Mouse (Mus musculus) MEL (cell line): ENCODE results near the gene Trir. TPM values are rescaled to one million over a fixed set of nuclear protein-coding genes. Genes with fewer than 3 reads are reported as not detected.

ENCODE experiments used
- DNase-seq: peaks from one replicate; pipeline ENCODE4 v3.0.0; 2011; ENCODE audit warnings: low read depth, low spot score
- H3K27ac ChIP-seq: 2 replicates; pipeline ENCODE4 v1.5.1; 2012; ENCODE audit warnings: low read depth, mild to moderate bottlenecking, control low read depth, low read length, moderate library complexity; ENCODE audit not compliant: control insufficient read depth
- H3K27me3 ChIP-seq, 2 experiments: fragments of 150-350 bp in 1 of 2; sonication (generic) in 1 of 2; 2 replicates each; pipeline ENCODE4 v1.6.1; 2012; ENCODE audit warnings: low read length in 2 of 2, mild to moderate bottlenecking in 2 of 2, improper control_type of control experiment in 1 of 2, moderate library complexity in 1 of 2; ENCODE audit not compliant: insufficient read depth in 2 of 2, control insufficient read depth in 1 of 2
- H3K36me3 ChIP-seq, 2 experiments: 2 replicates each; pipeline ENCODE4 v1.6.1; 2012 to 2014; ENCODE audit warnings: low read length in 2 of 2, improper control_type of control experiment in 1 of 2, inconsistent platforms in 1 of 2, mild to moderate bottlenecking in 1 of 2; ENCODE audit not compliant: insufficient read depth in 2 of 2, control insufficient read depth in 1 of 2
- H3K4me1 ChIP-seq, 2 experiments: fragments of 150-350 bp in 1 of 2; sonication (generic) in 1 of 2; 2 replicates each; pipeline ENCODE4 v1.6.1; 2012; ENCODE audit warnings: low read length in 2 of 2, improper control_type of control experiment in 1 of 2, mild to moderate bottlenecking in 1 of 2; ENCODE audit not compliant: insufficient read depth in 2 of 2, control insufficient read depth in 1 of 2
- H3K4me3 ChIP-seq, 2 experiments: fragments of 150-350 bp in 1 of 2; sonication (generic) in 1 of 2; 2 replicates each; pipeline ENCODE4 v1.5.1; 2012; ENCODE audit warnings: low read depth in 2 of 2, low read length in 2 of 2, mild to moderate bottlenecking in 2 of 2, moderate library complexity in 2 of 2, control low read depth in 1 of 2, improper control_type of control experiment in 1 of 2; ENCODE audit not compliant: control insufficient read depth in 1 of 2, insufficient read depth in 1 of 2
- H3K79me2 ChIP-seq: 2 replicates; pipeline ENCODE4 v1.6.1; 2012; ENCODE audit warnings: mild to moderate bottlenecking, low read length, moderate library complexity; ENCODE audit not compliant: control insufficient read depth, poor library complexity, insufficient read depth
- H3K9ac ChIP-seq: 2 replicates; pipeline ENCODE4 v1.6.1; 2012; ENCODE audit warnings: low read depth, mild to moderate bottlenecking, control low read depth, low read length, moderate library complexity; ENCODE audit not compliant: control insufficient read depth, poor library complexity, severe bottlenecking
- H3K9me3 ChIP-seq: fragments of 150-350 bp; sonication (generic); replicated peaks from 2 replicates; pipeline ENCODE4 v1.6.1; 2012; ENCODE audit warnings: mild to moderate bottlenecking, low read length, improper control_type of control experiment, moderate library complexity; ENCODE audit not compliant: insufficient read depth
- BHLHE40 ChIP-seq: IDR thresholded peaks from 2 replicates; pipeline ENCODE4 v1.6.1; 2012; ENCODE audit warnings: low read depth, mild to moderate bottlenecking, inconsistent platforms, low read length, improper control_type of control experiment, borderline replicate concordance
- CHD1 ChIP-seq: IDR thresholded peaks from 2 replicates; pipeline ENCODE4 v1.6.1; 2012; ENCODE audit warnings: low read depth, mild to moderate bottlenecking, inconsistent platforms, low read length, improper control_type of control experiment
- CTCF ChIP-seq, 3 experiments: IDR thresholded peaks in 2 of 3; conservative IDR thresholded peaks in 1 of 3; 2 replicates each; pipeline ENCODE4 v1.5.1; 2011 to 2012; ENCODE audit warnings: low read length in 3 of 3, low read depth in 2 of 3, mild to moderate bottlenecking in 2 of 3, improper control_type of control experiment in 1 of 3, inconsistent platforms in 1 of 3, mixed read lengths in 1 of 3, moderate library complexity in 1 of 3; ENCODE audit not compliant: control insufficient read depth in 1 of 3, insufficient read depth in 1 of 3, poor library complexity in 1 of 3, severe bottlenecking in 1 of 3
- E2F4 ChIP-seq: IDR thresholded peaks from 2 replicates; pipeline ENCODE4 v1.6.1; 2011; ENCODE audit warnings: low read depth, low read length, improper control_type of control experiment, borderline replicate concordance
- ELF1 ChIP-seq: IDR thresholded peaks from 2 replicates; pipeline ENCODE4 v1.6.1; 2014; ENCODE audit warnings: low read depth, mild to moderate bottlenecking, inconsistent platforms, low read length, improper control_type of control experiment, moderate library complexity
- EP300 ChIP-seq, 2 experiments: IDR thresholded peaks; 2 replicates each; pipeline ENCODE4 v1.6.1; 2011; ENCODE audit warnings: improper control_type of control experiment in 2 of 2, low read length in 2 of 2, low read depth in 1 of 2, mild to moderate bottlenecking in 1 of 2
- GABPA ChIP-seq: IDR thresholded peaks from 2 replicates; pipeline ENCODE4 v1.6.1; 2012; ENCODE audit warnings: low read depth, mild to moderate bottlenecking, inconsistent platforms, low read length, improper control_type of control experiment, moderate library complexity
- GATA1 ChIP-seq: IDR thresholded peaks from 2 replicates; pipeline ENCODE4 v1.6.1; 2011; ENCODE audit warnings: low read depth, low read length, improper control_type of control experiment
- HCFC1 ChIP-seq: IDR thresholded peaks from 2 replicates; pipeline ENCODE4 v1.6.1; 2012; ENCODE audit warnings: low read depth, mild to moderate bottlenecking, inconsistent platforms, low read length, improper control_type of control experiment, moderate library complexity
- JUND ChIP-seq: IDR thresholded peaks from 2 replicates; pipeline ENCODE4 v1.6.1; 2011; ENCODE audit warnings: low read depth, mild to moderate bottlenecking, improper control_type of control experiment, low read length
- KAT2A ChIP-seq: conservative IDR thresholded peaks from 2 replicates; pipeline ENCODE4 v1.6.1; 2012; ENCODE audit warnings: low read depth, low read length, improper control_type of control experiment, inconsistent platforms
- MAFK ChIP-seq: IDR thresholded peaks from 2 replicates; pipeline ENCODE4 v1.6.1; 2011; ENCODE audit warnings: low read depth, mild to moderate bottlenecking, low read length, improper control_type of control experiment, borderline replicate concordance
- MAX ChIP-seq: IDR thresholded peaks from 2 replicates; pipeline ENCODE4 v1.6.1; 2011; ENCODE audit warnings: low read length, improper control_type of control experiment
- MAZ ChIP-seq: IDR thresholded peaks from 2 replicates; pipeline ENCODE4 v1.6.1; 2012; ENCODE audit warnings: low read depth, mild to moderate bottlenecking, inconsistent platforms, low read length, improper control_type of control experiment
- MEF2A ChIP-seq: IDR thresholded peaks from 2 replicates; pipeline ENCODE4 v1.6.1; 2014; ENCODE audit warnings: low read depth, mild to moderate bottlenecking, inconsistent platforms, low read length, improper control_type of control experiment; ENCODE audit not compliant: poor library complexity, insufficient replicate concordance, severe bottlenecking; ENCODE audit errors: extremely low read depth
- MXI1 ChIP-seq: IDR thresholded peaks from 2 replicates; pipeline ENCODE4 v1.6.1; 2011; ENCODE audit warnings: mild to moderate bottlenecking, low read depth, low read length, improper control_type of control experiment
- MYC ChIP-seq: IDR thresholded peaks from 2 replicates; pipeline ENCODE4 v1.6.1; 2011; ENCODE audit warnings: low read depth, mild to moderate bottlenecking, low read length, improper control_type of control experiment, moderate library complexity
- NELFE ChIP-seq: IDR thresholded peaks from 2 replicates; pipeline ENCODE4 v1.6.1; 2011; ENCODE audit warnings: low read depth, low read length, improper control_type of control experiment
- NRF1 ChIP-seq: IDR thresholded peaks from 2 replicates; pipeline ENCODE4 v1.6.1; 2014; ENCODE audit warnings: low read depth, mild to moderate bottlenecking, inconsistent platforms, low read length, improper control_type of control experiment, moderate library complexity; ENCODE audit not compliant: poor library complexity, insufficient read depth, severe bottlenecking
- POLR2A ChIP-seq, 2 experiments: IDR thresholded peaks; 2 replicates each; pipeline ENCODE4 v1.6.1; 2011 to 2012; ENCODE audit warnings: low read length in 2 of 2, mild to moderate bottlenecking in 2 of 2, control low read depth in 1 of 2, improper control_type of control experiment in 1 of 2, low read depth in 1 of 2, moderate library complexity in 1 of 2; ENCODE audit not compliant: control insufficient read depth in 1 of 2, insufficient read depth in 1 of 2, poor library complexity in 1 of 2
- RCOR1 ChIP-seq: IDR thresholded peaks from 2 replicates; pipeline ENCODE4 v1.6.1; 2012; ENCODE audit warnings: low read depth, mild to moderate bottlenecking, inconsistent platforms, low read length, improper control_type of control experiment
- SMC3 ChIP-seq: IDR thresholded peaks from 2 replicates; pipeline ENCODE4 v1.6.1; 2011; ENCODE audit warnings: low read depth, low read length, improper control_type of control experiment
- TAL1 ChIP-seq: IDR thresholded peaks from 2 replicates; pipeline ENCODE4 v1.6.1; 2012; ENCODE audit warnings: mild to moderate bottlenecking, inconsistent platforms, low read length, moderate library complexity, mixed read lengths
- UBTF ChIP-seq: IDR thresholded peaks from 2 replicates; pipeline ENCODE4 v1.6.1; 2012; ENCODE audit warnings: low read depth, mild to moderate bottlenecking, inconsistent platforms, low read length, improper control_type of control experiment, moderate library complexity, borderline replicate concordance; ENCODE audit not compliant: insufficient read depth
- USF1 ChIP-seq: IDR thresholded peaks from 2 replicates; pipeline ENCODE4 v1.6.1; 2014; ENCODE audit warnings: low read depth, mild to moderate bottlenecking, inconsistent platforms, low read length, improper control_type of control experiment, moderate library complexity
- USF2 ChIP-seq, 2 experiments: IDR thresholded peaks; 2 replicates each; pipeline ENCODE4 v1.6.1; 2011 to 2012; ENCODE audit warnings: improper control_type of control experiment in 2 of 2, low read length in 2 of 2, borderline replicate concordance in 1 of 2, inconsistent platforms in 1 of 2, low read depth in 1 of 2, mild to moderate bottlenecking in 1 of 2; ENCODE audit not compliant: insufficient read depth in 1 of 2
- ZC3H11A ChIP-seq: IDR thresholded peaks from 2 replicates; pipeline ENCODE4 v1.6.1; 2012; ENCODE audit warnings: low read depth, mild to moderate bottlenecking, inconsistent platforms, low read length, improper control_type of control experiment
- ZKSCAN1 ChIP-seq: IDR thresholded peaks from 2 replicates; pipeline ENCODE4 v1.6.1; 2012; ENCODE audit warnings: low read depth, mild to moderate bottlenecking, inconsistent platforms, low read length, improper control_type of control experiment, moderate library complexity
- ZMIZ1 ChIP-seq: IDR thresholded peaks from 2 replicates; pipeline ENCODE4 v1.6.1; 2012; ENCODE audit warnings: low read depth, mild to moderate bottlenecking, inconsistent platforms, low read length, improper control_type of control experiment, moderate library complexity
- ZNF384 ChIP-seq: IDR thresholded peaks from 2 replicates; pipeline ENCODE4 v1.6.1; 2012; ENCODE audit warnings: low read depth, mild to moderate bottlenecking, inconsistent platforms, low read length, improper control_type of control experiment
- polyA plus RNA-seq, 2 experiments: library from polyadenylated mRNA; stranded (reverse) in 1 of 2; unstranded in 1 of 2; fragments of >175 nt in 1 of 2; fragments of >200 nt in 1 of 2; gene quantifications; 2 replicates each; pipeline versions ENCODE4 v1.2.1 to v1.2.4; 2012; ENCODE audit warnings: low replicate concordance in 2 of 2, low read depth in 1 of 2; ENCODE audit not compliant: insufficient read length in 2 of 2, insufficient read depth in 1 of 2, missing spikeins in 1 of 2
- total RNA-seq: library from RNA; depleted of rRNA; stranded (reverse); fragments of 300-350 nt; gene quantifications from 2 replicates; pipeline ENCODE4 v1.2.3, GENCODE M21; 2012

Gene Trir
- total and polyA plus RNA-seq, 3 experiments, result 264 to 442 (median 283) TPM

- TF ChIP-seq MEF2A (0 out of 2 replicates have a peak, but pooled peaks have one; percentile 13), NELFE (peak; percentile 100), RCOR1 (peak; percentile 49; the same call in 1 of the 2 replicates), CHD1 (no peak), JUND (no peak), USF1 (peak; percentile 58)
These were observed 48.2 kb upstream of the Trir start, which contains the start of gene Junb (continued) for GRCm38 (mm10) chr8:84978248-84978940.

- Histone ChIP-seq H3K27me3 (no peaks in the 10 kb centered on the region), H3K4me3 (peak overlapping the region; percentile 52 to 64), H3K79me2 (peaks cover 22% of the 10 kb centered on the region), H3K9me3 (no peaks in the 10 kb centered on the region), H3K9ac (peak overlapping the region; percentile 83), H3K4me1 (peaks cover 13 to 57% of the 10 kb centered on the region in 2 experiments), H3K27ac (peak overlapping the region; percentile 99), H3K36me3 (peaks cover 0 to 37% of the 10 kb centered on the region in 2 experiments; a peak in 2 of 4 replicates)
- DNase-seq, result peak; percentile 99
- TF ChIP-seq MXI1 (peak; percentile 66), JUND (no peak), ZMIZ1 (no peak; the same call in 1 of the 2 replicates), UBTF (no peak), MAZ (peak; percentile 94), NRF1 (no peak), SMC3 (no peak), ZKSCAN1 (no peak), MYC (no peak), MAX (peak; percentile 64; the same call in 1 of the 2 replicates), GATA1 (no peak), E2F4 (no peak), HCFC1 (peak; percentile 71), CTCF (IDR thresholded peaks at IDR 0.05 in 2 of 3, conservative IDR thresholded peaks at IDR 0.05 in 1 of 3; ENCODE audit: control insufficient read depth in 1 of 3, insufficient read depth in 1 of 3, low read depth in 2 of 3, low read length in 3 of 3, poor library complexity in 1 of 3, severe bottlenecking in 1 of 3) (no peak), ZC3H11A (no peak), MEF2A (0 out of 2 replicates have a peak, but pooled peaks have one; percentile 9), USF2 (IDR thresholded peaks at IDR 0.05; ENCODE audit: borderline replicate concordance in 1 of 2, insufficient read depth in 1 of 2, low read depth in 1 of 2, low read length in 2 of 2) (no peak), ZNF384 (no peak), POLR2A (IDR thresholded peaks at IDR 0.05; ENCODE audit: control insufficient read depth in 1 of 2, insufficient read depth in 1 of 2, low read depth in 1 of 2, low read length in 2 of 2, poor library complexity in 1 of 2) (peak in 1 of 2 experiments; percentile 27; a peak in 1 of 4 replicates), KAT2A (no peak; the same call in 1 of the 2 replicates), TAL1 (no peak), GABPA (no peak), MAFK (no peak), BHLHE40 (no peak; the same call in 1 of the 2 replicates), USF1 (no peak), NELFE (peak; percentile 36; the same call in 1 of the 2 replicates), ELF1 (peak; percentile 23; the same call in 1 of the 2 replicates), EP300 (IDR thresholded peaks at IDR 0.05; ENCODE audit: low read depth in 1 of 2, low read length in 2 of 2) (0 out of 4 replicates have a peak, but pooled peaks of 1 of the 2 experiments have one; percentile 8)
These were observed 46.8 kb upstream of the Trir start for GRCm38 (mm10) chr8:84979599-84980421.
